Mouse (Mus musculus) midbrain, embryonic 14.5 days (tissue): ENCODE results near the gene Fezf2. TPM values are rescaled to one million over a fixed set of nuclear protein-coding genes. Genes with fewer than 3 reads are reported as not detected.

Experiments
- ATAC-seq: fragments of 200-750 bp; cut with Nextera tagmentation; 2 replicates; pipeline ENCODE4 v1.8.0; 2017; ENCODE audit warnings: moderate number of reproducible peaks, moderate library complexity; ENCODE audit not compliant: low FRiP score, low TSS enrichment
- DNase-seq: peaks from one replicate; pipeline ENCODE4 v3.0.0-alpha.2; 2015
- H3K27ac ChIP-seq: fragments of 300-500 bp; sonication (generic); replicated peaks from 2 replicates; pipeline ENCODE4 v1.5.1; 2014; ENCODE audit warnings: mild to moderate bottlenecking, low read depth, low read length, moderate library complexity
- H3K27me3 ChIP-seq: fragments of 300-500 bp; sonication (generic); 2 replicates; pipeline ENCODE4 v1.6.1; 2014; ENCODE audit warnings: low read length, control low read depth, mixed read lengths; ENCODE audit not compliant: control insufficient read depth, insufficient read depth
- H3K36me3 ChIP-seq: fragments of 300-500 bp; sonication (generic); 2 replicates; pipeline ENCODE4 v1.6.1; 2014; ENCODE audit warnings: low read length, control low read depth; ENCODE audit not compliant: control insufficient read depth, insufficient read depth
- H3K4me1 ChIP-seq: fragments of 300-500 bp; sonication (generic); 2 replicates; pipeline ENCODE4 v1.6.1; 2014; ENCODE audit warnings: mild to moderate bottlenecking, antibody characterized with exemption, low read length, control low read depth; ENCODE audit not compliant: control insufficient read depth, insufficient read depth
- H3K4me2 ChIP-seq: fragments of 300-500 bp; sonication (generic); 2 replicates; pipeline ENCODE4 v1.6.1; 2014; ENCODE audit warnings: mild to moderate bottlenecking, low read length, moderate library complexity
- H3K4me3 ChIP-seq: fragments of 300-500 bp; sonication (generic); replicated peaks from 2 replicates; pipeline ENCODE4 v1.5.1; 2014; ENCODE audit warnings: low read depth, low read length
- H3K9ac ChIP-seq: fragments of 300-500 bp; sonication (generic); replicated peaks from 2 replicates; pipeline ENCODE4 v1.6.1; 2014; ENCODE audit warnings: mild to moderate bottlenecking, low read length, moderate library complexity
- H3K9me3 ChIP-seq: fragments of 300-500 bp; sonication (generic); 2 replicates; pipeline ENCODE4 v1.6.1; 2016; ENCODE audit warnings: low read length, control low read depth, mixed read lengths; ENCODE audit not compliant: control insufficient read depth
- WGBS: fragments of 180-500 bp; shearing (Covaris S2); extraction: QIAGEN DNeasy Blood & Tissue Kit; methylation state at CpG from one replicate; pipeline ENCODE4 v1.1.7; 2014; 5-methylcytosine and 5-hydroxymethylcytosine counted together
- polyA plus RNA-seq: library from polyadenylated mRNA; unstranded; fragments of >200 nt; fragmentation: Nextera tagmentation; extraction: Ambion mirVana; gene quantifications from 2 replicates; pipeline ENCODE4 v1.2.1, GENCODE M21; 2014

The Fezf2 gene
- polyA plus RNA-seq, 1 experiment from 2014 or later: 0.09 TPM

GRCm38 (mm10) chr14:12377883-12378282 lies 29.9 kb upstream of the Fezf2 start:
- Histone ChIP-seq H3K36me3 (0 out of 2 replicates have a peak, but pooled peaks cover 3% of the 10 kb centered on the region), H3K27me3 (peaks cover 82% of the 10 kb centered on the region), H3K9me3 (no peaks in the 10 kb centered on the region), H3K27ac (no peak overlapping the region), H3K4me3 (no peak overlapping the region), H3K4me2 (no peak overlapping the region), H3K9ac (no peak overlapping the region), H3K4me1 (no peaks in the 10 kb centered on the region)
- ATAC-seq (no peak), DNase-seq (no peak)
- WGBS: 20% methylated on average over 9 of the region's 9 CpGs

- no peak overlapping the region for H3K4me3 ChIP-seq
- H3K27me3 ChIP-seq: peaks cover 76% of the 10 kb centered on the region
- H3K27ac ChIP-seq: no peak overlapping the region
- ATAC-seq (no peak), DNase-seq (no peak)
- H3K4me1 ChIP-seq: no peaks in the 10 kb centered on the region
- H3K9me3 ChIP-seq: no peaks in the 10 kb centered on the region
- 0 out of 2 replicates have a peak, but pooled peaks cover 3% of the 10 kb centered on the region for H3K36me3 ChIP-seq
- WGBS: 94% methylated on average over 2 of the region's 2 CpGs
- H3K4me2 ChIP-seq: no peak overlapping the region
- no peak overlapping the region for H3K9ac ChIP-seq
Measured at GRCm38 (mm10) chr14:12377289-12377688, 29.3 kb upstream of the Fezf2 start.

GRCm38 (mm10) chr14:12375451-12375850 lies 27.5 kb upstream of the Fezf2 start:
- Histone ChIP-seq H3K4me1 (no peaks in the 10 kb centered on the region), H3K27me3 (peaks cover 59% of the 10 kb centered on the region), H3K4me3 (no peak overlapping the region), H3K9ac (no peak overlapping the region), H3K36me3 (0 out of 2 replicates have a peak, but pooled peaks cover 3% of the 10 kb centered on the region), H3K27ac (no peak overlapping the region), H3K9me3 (no peaks in the 10 kb centered on the region), H3K4me2 (no peak overlapping the region)
- ATAC-seq: no peak
- WGBS: 54% methylated on average over 2 of the region's 2 CpGs
- DNase-seq: no peak

GRCm38 (mm10) chr14:12350271-12350916 lies 2.4 kb upstream of the Fezf2 start:
- Histone ChIP-seq H3K27ac (no peak overlapping the region), H3K9me3 (no peaks in the 10 kb centered on the region), H3K36me3 (no peaks in the 10 kb centered on the region), H3K4me2 (no peak overlapping the region), H3K9ac (no peak overlapping the region), H3K4me1 (no peaks in the 10 kb centered on the region), H3K27me3 (peaks cover 96% of the 10 kb centered on the region), H3K4me3 (no peak overlapping the region)
- DNase-seq (peak; percentile 37), ATAC-seq (no peak)
- 5% methylated on average over 16 of the region's 16 CpGs for WGBS

- peaks cover 99% of the 10 kb centered on the region for H3K27me3 ChIP-seq
- ATAC-seq (no peak), DNase-seq (peak; percentile 40)
- no peaks in the 10 kb centered on the region for H3K9me3 ChIP-seq
- H3K36me3 ChIP-seq: no peaks in the 10 kb centered on the region
- 0 out of 2 replicates have a peak, but pooled peaks cover 4% of the 10 kb centered on the region for H3K4me1 ChIP-seq
- 5% methylated on average over 15 of the region's 15 CpGs for WGBS
- no peak overlapping the region for H3K9ac ChIP-seq
- H3K4me3 ChIP-seq: no peak overlapping the region
- H3K4me2 ChIP-seq: no peak overlapping the region
- no peak overlapping the region for H3K27ac ChIP-seq
Measured at GRCm38 (mm10) chr14:12349334-12350090, 1.5 kb upstream of the Fezf2 start.

- no peak overlapping the region for H3K27ac ChIP-seq
- H3K4me1 ChIP-seq: 0 out of 2 replicates have a peak, but pooled peaks cover 4% of the 10 kb centered on the region
- no peaks in the 10 kb centered on the region for H3K9me3 ChIP-seq
- H3K36me3 ChIP-seq: no peaks in the 10 kb centered on the region
- no peak for ATAC-seq
- peaks cover 98% of the 10 kb centered on the region for H3K27me3 ChIP-seq
- no peak overlapping the region for H3K9ac ChIP-seq
- DNase-seq: peak; percentile 49
- no peak overlapping the region for H3K4me2 ChIP-seq
- no peak overlapping the region for H3K4me3 ChIP-seq
- under 1% methylated on average over 26 of the region's 26 CpGs for WGBS
Measured at GRCm38 (mm10) chr14:12346865-12347600, 956 bp downstream of the Fezf2 start.

- H3K4me2 ChIP-seq: peak overlapping the region; percentile 22; the same call in 1 of the 2 replicates
- H3K27ac ChIP-seq: no peak overlapping the region
- H3K27me3 ChIP-seq: peaks cover 98% of the 10 kb centered on the region
- ATAC-seq (no peak), DNase-seq (peak; percentile 41)
- no peaks in the 10 kb centered on the region for H3K9me3 ChIP-seq
- 0 out of 2 replicates have a peak overlapping the region, but pooled peaks have one; percentile 10 for H3K4me3 ChIP-seq
- H3K4me1 ChIP-seq: 0 out of 2 replicates have a peak, but pooled peaks cover 4% of the 10 kb centered on the region
- WGBS: under 1% methylated on average over 50 of the region's 50 CpGs
- no peak overlapping the region for H3K9ac ChIP-seq
- no peaks in the 10 kb centered on the region for H3K36me3 ChIP-seq
Measured at GRCm38 (mm10) chr14:12346011-12346864, 1.8 kb downstream of the Fezf2 start.
